Mouse (Mus musculus): ENCODE results near the gene Egfem1. TPM values are rescaled to one million over a fixed set of nuclear protein-coding genes. Genes with fewer than 3 reads are reported as not detected.

Gene Egfem1
- 0.04 TPM in 1 of 2 replicates, not detected in the other for polyA plus RNA-seq (2012; rRNA removed)

DNA sequence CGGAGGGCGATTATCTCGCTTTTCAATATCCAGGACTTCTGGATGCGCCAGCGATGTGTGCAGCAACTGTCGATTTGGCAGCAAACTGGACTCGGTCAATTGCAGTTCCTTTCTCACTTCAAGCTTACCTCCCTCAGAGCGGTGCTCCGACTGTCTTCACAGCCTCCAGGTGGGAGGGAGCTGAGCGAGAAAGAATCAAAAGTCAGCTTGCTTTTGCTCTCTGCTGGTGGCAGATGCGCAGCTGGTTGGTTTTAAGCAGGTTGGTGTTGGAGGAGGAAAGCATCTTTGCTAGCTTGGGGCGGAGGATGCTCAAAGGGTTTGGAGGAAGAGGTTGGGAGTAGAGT is at the start of gene Egfem1:
Gene Egfem1 (plus strand): TSS at position 72 of the 344 bp plus-strand sequence.
- 13% methylated on average over 12 of the region's 12 CpGs for WGBS
- no peak for DNase-seq (ENCODE audit: low read depth, low spot score)

DNA sequence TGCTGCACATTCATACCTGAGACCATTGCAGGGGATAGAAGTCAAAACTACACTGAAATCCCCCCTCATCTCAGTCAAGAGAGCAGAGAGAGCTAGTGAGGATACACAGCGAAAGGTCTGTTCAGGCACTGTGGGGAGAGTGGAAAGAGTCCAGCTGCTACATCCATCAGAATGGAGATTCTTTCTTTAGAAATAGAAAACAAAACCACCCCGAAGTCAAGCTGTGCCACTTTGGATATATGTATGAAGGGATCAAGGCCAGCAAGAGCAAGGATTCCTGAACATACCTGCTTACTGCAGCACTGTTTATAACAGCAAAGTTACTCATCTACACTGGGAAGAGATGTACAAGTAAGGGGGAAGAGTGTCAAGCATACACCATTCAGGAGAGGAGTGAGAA is 48.7 kb upstream of the Egfem1 start:
- no peak for DNase-seq (ENCODE audit: low read depth, low spot score)
- WGBS: 77% methylated on average over 2 of the region's 2 CpGs

DNA sequence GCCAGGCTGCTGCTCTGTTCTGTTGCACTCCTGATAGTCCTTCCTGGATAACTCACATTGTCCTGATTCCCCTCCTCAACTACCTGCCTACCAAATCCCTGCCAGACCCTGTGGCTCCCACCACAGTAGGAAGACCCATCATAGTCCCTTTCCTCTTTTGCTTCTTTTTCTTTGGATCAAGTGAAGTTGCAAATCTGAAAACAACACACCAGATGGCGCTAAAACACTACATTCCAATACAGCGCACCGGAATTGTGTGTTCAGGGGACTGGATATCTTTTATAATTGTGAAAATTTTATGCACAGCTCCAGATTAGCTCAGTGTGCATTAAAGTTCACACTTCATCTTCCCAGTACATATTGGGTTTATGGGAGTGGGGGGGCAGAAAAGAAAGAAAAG is 45.7 kb upstream of the Egfem1 start:
- no peak for DNase-seq (ENCODE audit: low read depth, low spot score)
- 3% methylated on average over 3 of the region's 3 CpGs for WGBS

DNA sequence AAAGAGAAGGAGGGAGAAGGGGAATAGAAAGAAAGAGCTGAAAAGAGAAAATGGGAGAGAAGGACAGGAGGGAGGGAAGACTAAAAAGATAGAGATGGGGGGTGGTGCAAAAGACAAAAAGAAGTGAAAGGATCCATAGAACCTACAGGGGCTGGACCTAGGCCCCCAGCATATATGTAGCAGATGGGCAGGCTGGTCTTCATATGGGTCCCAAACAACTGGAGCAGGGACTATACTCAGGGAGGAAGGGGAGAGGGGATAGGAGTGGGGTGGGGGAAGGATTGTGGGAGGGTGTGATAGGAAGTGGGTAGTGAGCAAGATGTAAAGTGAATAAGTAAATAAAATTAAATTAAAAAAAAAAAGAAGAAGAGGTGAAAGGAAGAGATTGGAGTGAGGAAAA is 45.2 kb upstream of the Egfem1 start:
- no peak for DNase-seq (ENCODE audit: low read depth, low spot score)

DNA sequence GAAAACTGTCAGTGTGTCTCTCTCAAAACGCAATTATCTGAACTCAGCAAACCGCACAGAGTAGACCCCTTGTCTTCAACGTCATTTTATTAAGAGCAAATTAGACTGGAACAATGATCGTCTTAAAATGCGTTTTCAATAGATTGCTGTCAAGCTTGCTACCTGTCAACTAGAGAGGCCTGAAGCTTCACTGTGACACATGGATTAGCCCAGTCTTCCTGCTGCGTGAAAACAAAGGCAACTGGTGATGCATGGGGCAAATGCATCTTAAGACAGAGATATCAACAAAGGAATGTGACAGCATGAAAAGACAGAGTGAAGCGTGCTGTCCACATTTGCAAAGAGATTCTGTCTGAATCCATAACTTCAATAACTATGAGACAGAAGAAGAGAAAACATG is 41.8 kb upstream of the Egfem1 start:
- DNase-seq (ENCODE audit: low read depth, low spot score): no peak
- 91% methylated on average over 7 of the region's 7 CpGs for WGBS

DNA sequence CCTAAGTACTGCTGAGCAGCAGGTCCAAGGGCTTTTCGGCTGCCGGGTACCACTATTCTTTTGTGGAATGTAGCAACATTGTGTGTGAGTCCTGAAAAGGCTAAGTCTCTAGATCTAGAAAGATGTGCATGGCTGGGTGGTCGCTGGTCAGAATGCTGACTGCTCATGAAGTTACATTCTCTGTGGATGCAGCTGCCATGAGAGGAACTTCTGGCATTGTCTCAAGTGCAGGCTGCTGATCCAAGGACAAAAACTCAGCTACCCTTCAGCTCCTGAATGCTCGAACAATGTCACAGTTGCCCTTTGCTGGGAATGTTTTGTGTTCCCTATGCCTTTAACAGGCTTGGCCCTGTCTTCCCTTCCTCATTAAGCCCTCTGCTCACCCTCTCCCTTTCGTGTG is 35.5 kb upstream of the Egfem1 start:
- 64% methylated on average over 5 of the region's 5 CpGs for WGBS
- DNase-seq (ENCODE audit: low read depth, low spot score): no peak

DNA sequence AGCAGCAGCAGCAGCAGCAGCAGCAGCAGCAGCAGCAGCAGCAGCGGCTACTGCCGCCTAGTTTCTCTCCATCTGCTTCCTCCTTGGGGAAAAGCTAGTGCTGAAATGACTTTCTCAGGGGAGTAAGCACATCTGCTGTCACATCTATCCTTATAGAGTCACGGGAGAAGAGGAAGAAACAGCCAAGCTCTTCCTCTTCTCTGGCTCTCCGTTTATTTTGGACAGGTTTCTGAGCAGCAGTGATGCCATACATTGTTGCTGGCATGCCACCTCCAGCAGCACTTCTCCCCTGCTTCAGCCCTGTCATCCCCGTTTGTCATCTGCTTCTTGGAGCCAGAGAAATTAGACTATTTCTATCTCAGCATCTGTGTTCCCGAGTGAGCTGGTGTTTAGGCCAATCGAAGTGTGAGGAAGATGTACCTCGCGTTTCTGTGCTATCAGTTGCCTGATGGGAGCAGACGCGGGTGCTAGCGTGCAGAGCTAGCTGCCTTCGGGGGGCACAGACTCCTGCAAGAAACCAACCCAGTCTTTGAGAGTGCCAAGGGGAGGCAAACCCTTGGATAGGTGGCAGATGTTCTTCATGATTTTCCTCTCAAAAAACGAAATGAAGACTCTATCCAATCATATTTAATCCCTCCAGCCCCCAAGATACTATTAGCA is 34.4 kb upstream of the Egfem1 start:
- no peak for DNase-seq (ENCODE audit: low read depth, low spot score)
- WGBS: 72% methylated on average over 14 of the region's 14 CpGs

DNA sequence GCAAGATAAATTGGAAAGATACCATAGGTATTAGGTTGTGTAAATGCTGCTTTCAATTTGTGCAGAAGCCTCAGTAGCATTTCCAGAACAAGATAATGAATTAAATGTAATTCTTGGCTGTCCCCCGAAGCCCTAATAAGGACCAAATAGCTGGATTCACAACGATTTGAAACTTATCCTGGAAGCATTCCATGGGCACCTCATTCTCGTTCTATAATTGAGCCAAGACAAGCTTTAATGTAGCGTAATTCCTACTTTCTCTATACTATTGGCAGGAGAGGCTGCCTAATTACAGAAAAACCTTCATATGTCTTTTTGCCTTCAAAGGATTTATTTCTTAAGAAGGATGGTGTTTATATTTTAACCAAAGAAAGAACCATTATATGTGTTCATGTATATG is 18.7 kb upstream of the Egfem1 start:
- no peak for DNase-seq (ENCODE audit: low read depth, low spot score)
- whole genome bisulfite sequencing: 71% methylated on average over 4 of the region's 4 CpGs

DNA sequence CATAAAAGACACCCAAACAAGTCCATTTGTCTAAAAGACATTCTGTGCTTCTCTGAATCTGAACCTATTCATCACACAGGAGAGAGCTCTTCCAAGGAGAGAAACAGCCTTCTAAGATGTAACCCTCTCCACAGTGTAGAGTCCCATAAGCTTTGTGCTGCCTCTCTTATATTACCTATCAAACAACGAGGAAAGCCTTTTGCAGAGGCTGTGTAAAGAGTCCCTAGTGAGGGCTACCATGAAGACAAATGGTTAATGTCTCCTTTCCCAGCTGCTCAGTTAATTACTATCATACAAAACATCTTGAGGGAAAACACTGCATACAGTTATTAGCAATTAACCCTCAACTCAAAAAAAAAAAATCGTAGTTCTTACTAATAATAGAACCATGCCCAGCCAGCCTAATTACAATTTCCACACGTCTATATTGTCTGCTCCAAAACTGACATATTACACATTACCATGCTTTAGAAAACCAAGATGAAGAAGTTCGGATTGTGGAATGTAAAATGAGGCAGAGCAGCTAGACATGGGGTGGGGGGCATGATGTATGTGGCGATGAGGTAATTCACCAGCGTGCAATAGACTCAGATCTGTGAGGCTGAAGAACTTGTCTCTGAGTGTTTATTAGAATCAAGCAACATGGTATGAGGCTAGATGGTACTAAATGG is 13.3 kb upstream of the Egfem1 start:
- 82% methylated on average over 6 of the region's 6 CpGs for WGBS
- no peak for DNase-seq (ENCODE audit: low read depth, low spot score)

DNA sequence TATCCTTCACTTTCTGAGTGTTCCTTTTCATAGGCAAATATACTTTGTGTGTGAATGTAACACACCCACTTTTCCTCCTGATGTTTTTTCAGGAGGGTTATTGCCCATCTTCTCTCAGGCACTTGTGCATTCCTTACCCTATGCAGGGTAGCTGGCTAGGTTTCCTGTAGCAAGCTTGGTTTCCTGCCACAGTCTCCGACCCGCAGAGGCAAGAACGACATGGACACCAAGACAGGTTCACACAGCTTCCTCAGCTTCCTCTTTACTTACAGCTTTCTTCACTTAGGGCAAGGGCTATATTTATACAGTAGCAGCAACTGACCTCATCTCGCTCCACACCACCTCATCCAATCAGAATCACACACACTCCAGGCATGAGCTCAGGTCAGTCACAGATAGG is 10.5 kb upstream of the Egfem1 start:
- WGBS: 85% methylated on average over 4 of the region's 4 CpGs
- DNase-seq (ENCODE audit: low read depth, low spot score): no peak

DNA sequence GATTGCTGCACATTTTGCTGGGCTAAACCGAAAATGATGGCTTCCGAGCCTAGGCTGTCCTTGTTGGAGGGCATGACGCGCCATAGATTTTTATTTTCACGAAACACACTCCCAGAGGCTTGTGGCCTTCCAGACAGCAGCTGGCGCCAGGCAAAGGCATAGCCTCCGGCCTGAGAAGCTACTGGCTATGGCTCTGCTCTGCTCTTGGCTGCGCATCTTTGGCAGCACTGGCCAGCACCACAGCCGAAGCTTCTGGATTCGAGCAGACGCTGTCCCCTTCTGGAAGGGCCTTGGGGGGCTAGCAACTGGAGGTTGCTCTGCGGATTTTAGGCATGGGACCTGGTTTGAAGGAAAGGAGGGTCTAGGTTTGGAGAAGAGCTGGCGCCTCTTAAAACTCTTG is 306 bp upstream of the Egfem1 start:
- WGBS: 26% methylated on average over 13 of the region's 13 CpGs
- DNase-seq (ENCODE audit: low read depth, low spot score): no peak

DNA sequence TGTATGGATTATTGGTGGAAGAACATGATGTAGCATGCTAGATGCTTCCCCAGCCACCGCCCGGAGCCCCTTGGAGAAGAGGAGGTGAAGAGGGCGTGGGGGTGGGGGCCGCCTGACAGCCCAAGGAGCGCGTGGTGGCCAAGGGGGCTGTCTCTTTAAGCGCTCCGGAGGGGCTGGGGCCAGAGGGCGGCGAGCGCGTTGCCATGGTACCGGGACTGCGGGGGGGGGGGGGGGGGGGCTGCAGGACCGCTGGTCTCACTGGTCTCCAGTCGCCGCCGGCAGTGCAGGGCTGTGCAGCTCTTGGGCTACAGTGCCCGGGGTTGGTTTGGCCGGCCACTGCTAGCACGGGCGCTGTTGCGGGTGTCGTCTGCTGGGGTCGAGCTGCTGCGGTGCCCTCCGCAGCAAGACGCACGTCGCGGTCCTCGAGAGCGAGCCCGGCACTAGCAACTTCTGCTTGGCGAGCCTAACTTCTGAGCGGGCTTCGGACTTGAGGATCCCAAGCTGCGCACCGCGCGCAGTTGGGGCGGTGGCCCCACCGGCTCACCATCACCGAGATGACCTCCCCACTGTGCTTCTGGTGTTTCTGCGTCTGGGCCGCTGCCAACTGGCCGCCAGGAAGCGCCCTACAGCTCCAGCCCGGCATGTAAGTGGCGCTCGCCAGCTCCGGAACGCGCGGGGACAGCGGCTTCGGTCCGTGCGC is 623 bp downstream of the Egfem1 start:
- 3% methylated on average over 53 of the region's 59 CpGs for WGBS
- no peak for DNase-seq (ENCODE audit: low read depth, low spot score)

DNA sequence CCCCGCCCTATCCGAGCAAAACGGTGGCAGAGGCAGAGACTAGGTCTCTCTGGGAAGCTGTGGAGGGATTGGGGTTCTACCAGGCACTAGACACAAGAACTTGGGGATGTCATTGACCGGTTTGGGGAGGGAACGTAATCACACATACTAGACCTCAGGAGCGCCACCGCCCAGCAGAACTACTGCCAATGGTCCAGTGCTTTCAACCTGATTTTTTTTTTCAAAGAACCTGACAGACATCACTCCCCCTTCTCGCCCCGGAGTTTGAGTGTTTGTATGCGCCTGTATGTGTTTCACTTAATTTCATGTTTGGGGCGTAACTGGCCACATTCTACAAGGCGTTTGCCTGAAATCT is 1.1 kb downstream of the Egfem1 start:
- 7% methylated on average over 12 of the region's 12 CpGs for WGBS
- DNase-seq (ENCODE audit: low read depth, low spot score): no peak

DNA sequence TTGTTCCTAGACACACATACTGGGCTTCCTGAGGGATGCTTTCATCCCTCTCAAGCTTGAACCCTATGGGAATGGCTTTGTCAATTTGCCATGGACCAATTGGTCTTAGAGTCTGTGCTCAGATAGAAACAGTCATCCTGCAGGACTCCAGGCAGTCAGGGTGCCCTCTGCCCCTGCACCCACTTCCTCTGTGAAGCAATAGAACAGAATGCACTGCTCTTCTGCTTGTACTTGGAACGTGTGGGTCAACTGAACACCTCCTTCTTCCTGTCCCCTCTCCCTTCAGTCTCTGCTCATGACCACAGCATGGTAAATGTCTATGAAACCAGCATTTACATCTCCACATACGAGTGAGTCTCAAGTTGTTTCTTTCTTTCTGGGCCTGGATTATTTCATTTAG is 16.6 kb downstream of the Egfem1 start:
- 32% methylated on average over 2 of the region's 2 CpGs for WGBS
- no peak for DNase-seq (ENCODE audit: low read depth, low spot score)

DNA sequence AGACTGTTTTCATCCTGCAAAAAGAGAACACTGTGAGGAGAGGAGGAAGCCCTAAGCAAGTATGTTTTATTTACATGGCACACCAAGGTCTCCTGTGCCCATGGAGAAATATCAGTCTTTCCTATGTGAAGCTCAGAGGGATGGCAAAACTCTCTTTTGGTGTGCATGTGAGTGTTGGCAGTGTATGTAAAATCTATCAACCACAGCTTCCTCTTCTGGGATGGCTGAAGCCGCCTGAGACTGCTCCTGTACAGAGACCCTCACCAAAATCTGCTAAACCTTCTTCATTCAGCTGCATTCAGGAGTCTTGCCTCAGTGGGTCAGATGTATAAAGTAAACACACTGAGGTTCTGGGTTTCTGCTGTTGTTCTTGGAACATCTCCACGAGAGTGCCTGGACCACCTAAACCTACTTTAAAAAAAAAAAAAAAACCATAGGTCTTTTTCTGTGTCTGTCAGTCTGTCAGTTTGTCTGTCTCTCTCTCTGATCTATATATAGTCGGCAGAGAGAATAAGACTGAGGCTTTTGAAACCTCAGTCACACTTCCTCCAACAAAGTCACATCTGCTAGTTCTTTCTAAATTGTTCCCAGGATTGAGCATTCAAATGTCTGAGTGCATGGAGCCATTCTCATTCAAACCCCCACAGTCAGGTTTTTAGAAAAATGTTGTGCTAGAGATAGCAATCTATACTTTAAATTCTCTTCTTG is 24.3 kb downstream of the Egfem1 start:
- 65% methylated on average over 3 of the region's 3 CpGs for WGBS
- DNase-seq (ENCODE audit: low read depth, low spot score): no peak

DNA sequence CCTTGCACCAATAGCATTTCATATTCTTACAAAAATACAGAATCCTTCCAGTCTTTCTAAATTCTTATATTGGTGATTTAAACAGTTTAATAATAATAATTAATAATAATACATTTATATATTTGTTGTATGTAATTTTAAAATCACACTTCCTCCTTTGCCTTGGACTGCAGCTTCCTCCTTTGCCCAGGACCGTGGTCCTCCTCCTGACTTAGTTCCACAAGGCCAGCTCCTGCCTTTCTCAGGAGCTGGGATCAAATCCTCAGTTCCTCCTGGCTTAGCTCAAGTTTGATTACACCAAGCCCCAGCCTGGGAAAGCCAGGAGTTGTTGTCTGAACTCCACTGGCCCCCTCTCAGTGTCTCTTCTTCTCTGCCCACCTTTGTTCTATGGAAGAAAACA is 25.3 kb downstream of the Egfem1 start:
- WGBS: 65% methylated on average over 1 of the region's 1 CpGs
- DNase-seq (ENCODE audit: low read depth, low spot score): no peak

DNA sequence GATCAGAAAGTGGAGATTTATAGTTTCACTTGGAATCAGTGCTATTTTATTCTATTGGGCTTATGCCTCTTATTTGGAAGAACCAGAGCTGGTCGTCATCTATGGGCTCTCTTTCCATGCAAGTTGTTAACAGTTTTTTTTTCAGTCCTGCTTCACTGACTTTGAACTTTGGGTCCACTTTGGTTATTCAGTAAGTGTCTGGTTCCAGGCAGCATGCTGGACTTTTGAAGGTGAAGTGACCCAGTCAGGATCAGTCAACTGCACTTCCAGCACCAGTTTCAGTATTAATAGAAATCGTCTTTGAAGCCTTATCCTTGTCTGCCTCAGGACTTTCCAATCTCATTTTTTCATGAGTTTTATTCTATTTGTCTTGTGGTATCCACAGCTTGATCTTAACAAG is 28.5 kb downstream of the Egfem1 start:
- 64% methylated on average over 2 of the region's 2 CpGs for WGBS
- no peak for DNase-seq (ENCODE audit: low read depth, low spot score)

DNA sequence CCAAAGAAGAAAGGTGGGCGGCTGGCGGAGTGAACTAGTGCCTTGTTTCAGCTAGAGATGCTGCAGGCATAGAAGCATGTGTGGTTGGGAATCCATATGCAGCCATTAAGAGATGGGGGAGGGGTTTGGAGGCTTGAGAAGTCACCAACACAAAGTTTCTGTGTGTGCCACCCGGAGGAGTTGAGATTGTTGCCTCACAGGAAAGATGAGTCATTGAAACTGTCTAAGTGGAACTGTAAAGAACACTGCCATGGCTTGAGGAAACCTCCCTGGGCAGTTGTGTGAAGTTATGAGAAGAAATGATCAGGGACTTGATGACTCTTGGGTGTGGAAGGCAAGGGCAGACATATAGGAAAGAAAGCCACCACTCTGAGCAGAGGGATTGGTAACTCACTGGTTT is 32.7 kb downstream of the Egfem1 start:
- 88% methylated on average over 3 of the region's 3 CpGs for WGBS
- DNase-seq (ENCODE audit: low read depth, low spot score): no peak

DNA sequence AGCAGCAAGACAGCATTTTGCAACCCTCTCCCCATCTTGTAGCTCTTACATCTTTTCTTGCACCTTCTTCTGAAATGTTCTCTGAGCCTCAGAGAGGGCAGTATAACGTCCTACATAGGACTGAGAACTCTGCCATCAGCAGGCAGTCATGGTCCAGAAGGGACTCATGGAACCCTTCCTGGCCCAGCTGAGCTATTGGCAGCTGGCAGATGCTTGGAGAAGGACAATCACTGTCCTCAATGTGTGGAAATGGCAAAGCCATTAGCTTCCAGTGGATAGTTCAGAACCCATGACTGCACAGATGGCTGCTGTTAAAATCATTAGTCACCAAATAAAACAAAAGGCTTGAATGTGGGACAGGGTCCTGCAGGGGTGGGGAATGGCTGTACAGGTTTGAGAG is 35.6 kb downstream of the Egfem1 start:
- 41% methylated on average over 1 of the region's 1 CpGs for WGBS
- no peak for DNase-seq (ENCODE audit: low read depth, low spot score)

DNA sequence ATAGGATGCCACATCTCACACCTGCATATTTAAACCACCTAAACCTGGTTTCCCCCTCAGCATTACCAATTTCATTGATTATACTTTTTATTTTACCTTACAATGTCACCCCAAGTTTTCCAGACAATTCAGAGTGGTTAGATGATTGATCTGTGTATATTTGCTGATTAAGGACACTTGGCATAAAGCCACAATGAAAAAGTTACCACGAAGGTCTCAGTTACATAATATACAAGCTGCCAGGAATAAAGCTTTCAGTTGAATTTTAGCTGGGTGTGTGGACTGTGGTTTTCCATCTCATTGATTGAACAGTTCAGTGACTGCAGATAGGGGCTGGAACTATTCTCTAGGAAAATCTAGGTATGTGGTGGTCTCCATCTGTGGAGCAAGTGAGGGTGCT is 40.7 kb downstream of the Egfem1 start:
- 35% methylated on average over 1 of the region's 1 CpGs for WGBS
- DNase-seq (ENCODE audit: low read depth, low spot score): no peak

Measured in large intestine, adult 2 months (tissue).